Mouse (Mus musculus) ES-Bruce4 (cell line): ENCODE data around the gene Ilkap.

Experiments used
- CTCF ChIP-seq: IDR thresholded peaks from one replicate; pipeline ENCODE4 v1.8.1; 2011; ENCODE audit warnings: low read depth, low read length
- EP300 ChIP-seq: IDR thresholded peaks from 2 replicates; pipeline ENCODE4 v1.6.1; 2011; ENCODE audit warnings: low read depth, low read length; ENCODE audit not compliant: insufficient read depth

GRCm38 (mm10) chr1:91367295-91367694 lies 31.3 kb downstream of the Ilkap start:
- TF ChIP-seq CTCF (no peak), EP300 (no peak)
